Mouse (Mus musculus) myocyte (in vitro differentiated cells): ENCODE measurements around the gene Stk35. TPM values are rescaled to one million over a fixed set of nuclear protein-coding genes. Genes with fewer than 3 reads are reported as not detected.

ENCODE experiments used
- H3K27me3 ChIP-seq: one replicate; pipeline ENCODE4 v1.6.1; 2011; ENCODE audit not compliant: control insufficient read depth, insufficient read depth, insufficient read length
- H3K36me3 ChIP-seq: one replicate; pipeline ENCODE4 v1.6.1; 2011; ENCODE audit not compliant: control insufficient read depth, insufficient read depth
- H3K4me2 ChIP-seq: one replicate; pipeline ENCODE4 v1.6.1; 2011; ENCODE audit warnings: low read depth, control low read depth
- H3K4me3 ChIP-seq: one replicate; pipeline ENCODE4 v1.5.1; 2011; ENCODE audit warnings: mild to moderate bottlenecking, control low read depth, moderate library complexity
- H3K79me2 ChIP-seq: one replicate; pipeline ENCODE4 v1.6.1; 2011; ENCODE audit not compliant: control insufficient read depth, insufficient read depth
- H3ac ChIP-seq: one replicate; pipeline ENCODE4 v1.6.1; 2011; ENCODE audit not compliant: control insufficient read depth, insufficient read length
- CEBPB ChIP-seq: IDR thresholded peaks from 2 replicates; pipeline ENCODE4 v1.6.1; 2011; ENCODE audit warnings: mild to moderate bottlenecking, moderate library complexity; ENCODE audit not compliant: poor library complexity, insufficient read depth, severe bottlenecking
- E2F4 ChIP-seq: IDR thresholded peaks from one replicate; pipeline ENCODE4 v1.6.1; 2011; ENCODE audit warnings: mild to moderate bottlenecking, control low read depth, moderate library complexity; ENCODE audit not compliant: insufficient read depth
- MAX ChIP-seq: IDR thresholded peaks from one replicate; pipeline ENCODE4 v1.6.1; 2011; ENCODE audit warnings: low read depth, mild to moderate bottlenecking, control low read depth
- MYOD1 ChIP-seq, 3 experiments: IDR thresholded peaks; one replicate each; pipeline ENCODE4 v1.6.1; 2011; ENCODE audit warnings: control low read depth in 2 of 3, low read depth in 2 of 3, mild to moderate bottlenecking in 2 of 3, moderate library complexity in 1 of 3; ENCODE audit not compliant: insufficient read length in 2 of 3, control insufficient read depth in 1 of 3
- MYOG ChIP-seq, 3 experiments: IDR thresholded peaks; one replicate each; pipeline ENCODE4 v1.6.1; 2011; ENCODE audit warnings: control low read depth in 2 of 3, low read depth in 2 of 3, mild to moderate bottlenecking in 2 of 3; ENCODE audit not compliant: insufficient read length in 2 of 3, control insufficient read depth in 1 of 3, insufficient read depth in 1 of 3
- POLR2A ChIP-seq: IDR thresholded peaks from one replicate; pipeline ENCODE4 v1.6.1; 2011; ENCODE audit warnings: low read depth, mild to moderate bottlenecking, control low read depth, moderate library complexity; ENCODE audit not compliant: insufficient read length
- POLR2AphosphoS2 ChIP-seq: IDR thresholded peaks from one replicate; pipeline ENCODE4 v1.6.1; 2011; ENCODE audit warnings: low read depth, control low read depth; ENCODE audit not compliant: insufficient read length
- REST ChIP-seq: IDR thresholded peaks from one replicate; pipeline ENCODE4 v1.6.1; 2011; ENCODE audit warnings: mild to moderate bottlenecking, control low read depth, moderate library complexity; ENCODE audit not compliant: insufficient read depth, insufficient read length
- SRF ChIP-seq: IDR thresholded peaks from one replicate; pipeline ENCODE4 v1.6.1; 2011; ENCODE audit warnings: low read depth; ENCODE audit not compliant: control insufficient read depth, insufficient read length
- TCF12 ChIP-seq: IDR thresholded peaks from one replicate; pipeline ENCODE4 v1.6.1; 2011; ENCODE audit warnings: mild to moderate bottlenecking, control low read depth; ENCODE audit not compliant: poor library complexity, insufficient read depth, severe bottlenecking
- TCF3 ChIP-seq: IDR thresholded peaks from one replicate; pipeline ENCODE4 v1.6.1; 2011; ENCODE audit warnings: low read depth, control low read depth; ENCODE audit not compliant: insufficient read length
- USF1 ChIP-seq: IDR thresholded peaks from one replicate; pipeline ENCODE4 v1.6.1; 2011; ENCODE audit warnings: low read depth, mild to moderate bottlenecking, control low read depth, moderate library complexity
- polyA plus RNA-seq: library from polyadenylated mRNA; unstranded; fragments of >200 nt; fragmentation: generic; extraction: Trizol; gene quantifications from one replicate; pipeline ENCODE4 v1.2.1, GENCODE M21; 2012; ENCODE audit warnings: missing spikeins

Gene Stk35
- polyA plus RNA-seq, 1 experiment: 6.0 TPM

- no peak for TF ChIP-seq REST
- TF ChIP-seq POLR2A: peak; percentile 41
- TF ChIP-seq TCF12: no peak
- TF ChIP-seq TCF3: no peak
- Histone ChIP-seq H3K79me2 (peaks cover 41% of the 10 kb centered on the region), H3ac (peak overlapping the region; percentile 86), H3K36me3 (no peaks in the 10 kb centered on the region), H3K4me2 (peak overlapping the region; percentile 81), H3K27me3 (no peaks in the 10 kb centered on the region), H3K4me3 (peak overlapping the region; percentile 94)
Measured at GRCm38 (mm10) chr2:129800904-129801230, 550 bp downstream of the Stk35 start.

DNA sequence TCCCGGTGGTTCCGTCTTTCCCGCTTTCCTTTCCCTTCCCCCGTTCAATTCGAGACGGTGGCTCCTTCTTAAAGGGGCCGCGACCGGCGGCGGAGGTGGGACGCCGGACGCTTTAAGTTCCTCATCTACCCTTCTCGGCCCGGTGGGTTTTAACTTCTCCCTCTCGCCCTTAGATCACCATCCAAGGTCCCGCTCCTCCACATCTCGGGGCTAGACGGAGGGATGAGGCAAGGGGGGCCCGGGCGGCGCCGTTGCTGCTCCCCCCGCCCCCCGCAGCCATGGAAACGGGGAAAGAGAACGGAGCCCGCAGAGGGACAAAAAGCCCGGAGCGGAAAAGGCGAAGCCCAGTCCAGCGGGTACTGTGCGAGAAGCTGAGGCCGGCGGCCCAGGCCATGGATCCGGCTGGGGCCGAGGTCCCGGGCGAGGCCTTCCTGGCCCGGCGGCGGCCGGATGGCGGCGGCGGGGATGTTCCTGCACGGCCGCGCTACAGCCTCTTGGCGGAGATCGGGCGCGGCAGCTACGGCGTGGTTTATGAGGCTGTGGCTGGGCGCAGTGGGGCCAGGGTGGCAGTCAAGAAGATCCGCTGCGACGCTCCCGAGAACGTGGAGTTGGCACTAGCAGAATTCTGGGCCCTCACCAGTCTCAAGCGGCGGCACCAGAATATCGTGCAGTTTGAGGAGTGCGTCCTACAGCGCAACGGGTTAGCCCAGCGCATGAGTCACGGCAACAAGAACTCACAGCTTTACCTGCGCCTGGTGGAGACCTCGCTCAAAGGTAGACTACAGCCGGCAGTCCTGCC, 1.1 kb downstream of the Stk35 start:
- Histone ChIP-seq H3K4me3 (peak overlapping the region; percentile 94), H3K4me2 (peak overlapping the region; percentile 92), H3K79me2 (peaks cover 47% of the 10 kb centered on the region), H3K36me3 (no peaks in the 10 kb centered on the region), H3K27me3 (no peaks in the 10 kb centered on the region), H3ac (peak overlapping the region; percentile 86)
- TF ChIP-seq TCF3 (no peak), USF1 (no peak), POLR2AphosphoS2 (peak; percentile 29), E2F4 (peak; percentile 73)

- H3K36me3 ChIP-seq: peaks cover 8% of the 10 kb centered on the region
- no peak overlapping the region for H3ac ChIP-seq
- no peak for TF ChIP-seq POLR2A
- no peak for TF ChIP-seq CEBPB
- TF ChIP-seq POLR2AphosphoS2: no peak
- TF ChIP-seq MYOG (IDR thresholded peaks at IDR 0.05; ENCODE audit: control insufficient read depth in 1 of 3, insufficient read depth in 1 of 3, insufficient read length in 2 of 3, low read depth in 2 of 3): no peak
- no peak overlapping the region for H3K4me2 ChIP-seq
- peaks cover 84% of the 10 kb centered on the region for H3K79me2 ChIP-seq
- no peaks in the 10 kb centered on the region for H3K27me3 ChIP-seq
- no peak overlapping the region for H3K4me3 ChIP-seq
Measured at GRCm38 (mm10) chr2:129805486-129805885, 5.2 kb downstream of the Stk35 start.

DNA sequence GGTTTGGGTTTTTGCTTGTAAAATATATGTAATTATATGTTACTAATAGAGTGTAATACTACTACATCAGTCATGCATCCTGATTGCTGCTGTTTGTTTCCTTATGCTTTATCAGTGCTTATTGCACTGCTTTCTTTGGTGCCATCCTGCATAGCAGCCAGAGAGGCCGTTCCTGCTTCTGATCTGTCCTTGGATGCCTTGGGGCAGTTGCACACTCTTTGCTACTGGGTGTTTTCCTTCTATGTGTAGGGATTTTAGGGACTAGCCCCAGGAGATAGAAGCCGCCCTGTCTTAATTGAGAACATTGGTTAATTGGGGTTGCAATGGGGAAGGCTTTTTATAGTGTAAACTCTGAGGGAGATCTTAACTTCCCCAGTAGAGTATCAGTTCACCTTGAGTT, 6.2 kb downstream of the Stk35 start:
- Histone ChIP-seq H3K79me2 (peaks cover 92% of the 10 kb centered on the region), H3K4me2 (no peak overlapping the region), H3K4me3 (no peak overlapping the region), H3ac (no peak overlapping the region), H3K36me3 (peaks cover 17% of the 10 kb centered on the region), H3K27me3 (no peaks in the 10 kb centered on the region)
- TF ChIP-seq MAX: no peak
- TF ChIP-seq TCF3: no peak
- no peak for TF ChIP-seq SRF
- TF ChIP-seq POLR2A: no peak
- TF ChIP-seq MYOG (IDR thresholded peaks at IDR 0.05; ENCODE audit: control insufficient read depth in 1 of 3, insufficient read depth in 1 of 3, insufficient read length in 2 of 3, low read depth in 2 of 3): no peak
- TF ChIP-seq REST: no peak
- TF ChIP-seq MYOD1 (IDR thresholded peaks at IDR 0.05; ENCODE audit: control insufficient read depth in 1 of 3, insufficient read length in 2 of 3, low read depth in 2 of 3): no peak
- no peak for TF ChIP-seq CEBPB
- no peak for TF ChIP-seq TCF12
- no peak for TF ChIP-seq USF1
- no peak for TF ChIP-seq E2F4

- peaks cover 22% of the 10 kb centered on the region for H3K36me3 ChIP-seq
- H3K4me2 ChIP-seq: no peak overlapping the region
- no peak overlapping the region for H3K4me3 ChIP-seq
- no peak overlapping the region for H3ac ChIP-seq
- H3K79me2 ChIP-seq: peaks cover 87% of the 10 kb centered on the region
- no peaks in the 10 kb centered on the region for H3K27me3 ChIP-seq
- TF ChIP-seq POLR2A (no peak), TCF3 (no peak)
Measured at GRCm38 (mm10) chr2:129810563-129810962, 10.2 kb downstream of the Stk35 start.

- Histone ChIP-seq H3K27me3 (no peaks in the 10 kb centered on the region), H3K79me2 (peaks cover 80% of the 10 kb centered on the region), H3K36me3 (peaks cover 30% of the 10 kb centered on the region), H3ac (no peak overlapping the region), H3K4me3 (no peak overlapping the region), H3K4me2 (no peak overlapping the region)
- TF ChIP-seq MAX (no peak), POLR2A (no peak), MYOD1 (IDR thresholded peaks at IDR 0.05; ENCODE audit: control insufficient read depth in 1 of 3, insufficient read length in 2 of 3, low read depth in 2 of 3) (no peak), POLR2AphosphoS2 (no peak), TCF12 (no peak), E2F4 (no peak), REST (no peak)
Measured at GRCm38 (mm10) chr2:129814033-129814432, 13.7 kb downstream of the Stk35 start.
